Mouse (Mus musculus) ES-Bruce4 (cell line): ENCODE results near the gene Clock.

Experiments
- CTCF ChIP-seq: IDR thresholded peaks from one replicate; pipeline ENCODE4 v1.8.1; 2011; ENCODE audit warnings: low read depth, low read length
- EP300 ChIP-seq: IDR thresholded peaks from 2 replicates; pipeline ENCODE4 v1.6.1; 2011; ENCODE audit warnings: low read depth, low read length; ENCODE audit not compliant: insufficient read depth
- POLR2A ChIP-seq: IDR thresholded peaks from one replicate; pipeline ENCODE4 v1.8.1; 2011; ENCODE audit warnings: low read length; ENCODE audit not compliant: insufficient read depth

GRCm38 (mm10) chr5:76164827-76165226 lies 139.8 kb downstream of the Clock start:
- TF ChIP-seq CTCF = no peak
- no peak for TF ChIP-seq POLR2A
- no peak for TF ChIP-seq EP300
